Mouse (Mus musculus) heart, adult 2 months (tissue): ENCODE results near the gene Utf1. TPM values are rescaled to one million over a fixed set of nuclear protein-coding genes. Genes with fewer than 3 reads are reported as not detected.

Experiments used
- DNase-seq, 2 experiments: peaks; one replicate each; pipeline ENCODE4 v3.0.0; 2021
- H3K27ac ChIP-seq: fragments of 200-600 bp; 2 replicates; pipeline ENCODE4 v1.8.1; 2022
- H3K27me3 ChIP-seq: fragments of 200-500 bp; 2 replicates; pipeline ENCODE4 v1.6.1; 2012; ENCODE audit warnings: mild to moderate bottlenecking, low read length, inconsistent platforms, mixed read lengths; ENCODE audit not compliant: control insufficient read depth, insufficient read depth
- H3K36me3 ChIP-seq: fragments of 200-500 bp; 2 replicates; pipeline ENCODE4 v1.6.1; 2012; ENCODE audit warnings: low read length, inconsistent platforms; ENCODE audit not compliant: control insufficient read depth, insufficient read depth
- H3K4me1 ChIP-seq: fragments of 200-500 bp; 2 replicates; pipeline ENCODE4 v1.6.1; 2011; ENCODE audit warnings: low read length; ENCODE audit not compliant: control insufficient read depth, insufficient read depth
- H3K4me3 ChIP-seq: fragments of 200-600 bp; 2 replicates; pipeline ENCODE4 v1.8.1; 2022
- H3K79me2 ChIP-seq: fragments of 200-500 bp; replicated peaks from 2 replicates; pipeline ENCODE4 v1.6.1; 2012; ENCODE audit warnings: mild to moderate bottlenecking, inconsistent platforms, low read length, moderate library complexity, mixed read lengths; ENCODE audit not compliant: control insufficient read depth, insufficient read depth
- H3K9ac ChIP-seq: fragments of 200-500 bp; 2 replicates; pipeline ENCODE4 v1.6.1; 2012; ENCODE audit warnings: low read depth, mild to moderate bottlenecking, control low read depth, inconsistent platforms, low read length, mixed read lengths
- CTCF ChIP-seq: fragments of 200-600 bp; IDR thresholded peaks from 2 replicates; pipeline ENCODE4 v1.8.1; 2022; ENCODE audit warnings: antibody characterized with exemption, mild to moderate bottlenecking, moderate library complexity
- EP300 ChIP-seq: fragments of 200-500 bp; IDR thresholded peaks from 2 replicates; pipeline ENCODE4 v1.6.1; 2011; ENCODE audit warnings: low read depth, low read length, control low read depth; ENCODE audit not compliant: insufficient read depth
- POLR2A ChIP-seq: fragments of 200-500 bp; IDR thresholded peaks from 2 replicates; pipeline ENCODE4 v1.6.1; 2011; ENCODE audit warnings: mild to moderate bottlenecking, low read depth, low read length, control low read depth; ENCODE audit not compliant: insufficient read depth
- WGBS: fragments of 180-500 bp; shearing (Covaris S2); methylation state at CpG from one replicate; pipeline ENCODE4 v1.1.7; 2018; 5-methylcytosine and 5-hydroxymethylcytosine counted together
- intact Hi-C: fragments of 180-260 bp; cut with DNase I; formaldehyde crosslinking; loops from one replicate; pipeline ENCODE4 v1.15.1; 2025
- polyA plus RNA-seq: library from polyadenylated mRNA; depleted of rRNA; stranded (reverse); fragments of >200 nt; gene quantifications from 2 replicates; pipeline ENCODE4 v1.2.3, GENCODE M21; 2012
- total RNA-seq, 2 experiments: library from RNA; stranded (reverse); gene quantifications; 2 replicates each; pipeline ENCODE4 v1.2.3; 2021

Utf1 gene
- total and polyA plus RNA-seq, 3 experiments = not detected

DNA sequence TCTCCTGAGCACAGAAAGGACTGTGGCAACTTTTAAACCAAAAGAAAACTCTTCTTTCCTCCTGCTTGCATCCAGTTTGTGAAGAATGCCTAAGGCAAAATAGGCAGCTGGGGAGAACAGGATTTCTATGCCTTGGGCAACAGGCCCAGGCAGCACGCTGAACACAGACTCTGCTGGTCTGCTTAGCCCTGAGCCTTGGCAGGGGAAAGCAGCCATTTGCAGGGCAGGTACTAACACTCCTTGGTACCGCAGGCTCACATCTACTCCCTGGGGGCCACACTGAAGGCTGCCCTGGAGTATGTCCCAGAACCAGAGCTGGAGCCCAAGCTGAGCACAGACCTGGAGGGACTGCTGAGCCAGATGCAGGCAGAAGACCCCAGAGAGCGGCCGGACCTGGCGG is 35.4 kb upstream of the Utf1 start:
- Histone ChIP-seq H3K27ac (no peak overlapping the region), H3K36me3 (no peaks in the 10 kb centered on the region), H3K79me2 (no peaks in the 10 kb centered on the region), H3K27me3 (no peaks in the 10 kb centered on the region), H3K9ac (no peak overlapping the region), H3K4me3 (no peak overlapping the region), H3K4me1 (no peaks in the 10 kb centered on the region)
- intact Hi-C loops = no loop called here
- no peak for DNase-seq
- WGBS = 69% methylated on average over 5 of the region's 5 CpGs
- TF ChIP-seq CTCF = no peak
- no peak for TF ChIP-seq POLR2A
- no peak for TF ChIP-seq EP300

DNA sequence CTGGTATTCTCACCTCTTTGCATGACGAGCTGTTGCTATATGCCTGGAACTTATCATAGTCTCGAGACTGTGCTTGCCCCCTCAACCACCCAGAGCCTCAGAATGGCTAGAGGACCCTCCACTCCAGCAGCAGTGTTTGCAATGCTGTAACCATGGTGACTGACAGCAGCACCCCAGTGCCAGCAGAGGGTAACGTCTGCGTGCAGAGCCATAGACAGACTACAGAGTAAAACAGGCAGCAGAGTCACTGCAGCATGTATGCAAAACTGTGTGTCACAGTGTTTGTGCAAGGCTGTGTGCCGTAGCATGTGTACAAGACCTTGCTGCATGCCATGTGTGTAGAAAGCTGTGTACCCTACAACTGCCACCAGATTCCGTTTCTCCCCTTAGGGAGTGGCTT is 34.1 kb upstream of the Utf1 start:
- TF ChIP-seq CTCF (no peak), EP300 (no peak), POLR2A (no peak)
- Histone ChIP-seq H3K36me3 (no peaks in the 10 kb centered on the region), H3K4me1 (no peaks in the 10 kb centered on the region), H3K4me3 (no peak overlapping the region), H3K27me3 (peaks cover 4% of the 10 kb centered on the region), H3K27ac (no peak overlapping the region), H3K79me2 (no peaks in the 10 kb centered on the region), H3K9ac (no peak overlapping the region)
- 53% methylated on average over 6 of the region's 6 CpGs for WGBS
- DNase-seq = no peak
- intact Hi-C loops = no loop called here

DNA sequence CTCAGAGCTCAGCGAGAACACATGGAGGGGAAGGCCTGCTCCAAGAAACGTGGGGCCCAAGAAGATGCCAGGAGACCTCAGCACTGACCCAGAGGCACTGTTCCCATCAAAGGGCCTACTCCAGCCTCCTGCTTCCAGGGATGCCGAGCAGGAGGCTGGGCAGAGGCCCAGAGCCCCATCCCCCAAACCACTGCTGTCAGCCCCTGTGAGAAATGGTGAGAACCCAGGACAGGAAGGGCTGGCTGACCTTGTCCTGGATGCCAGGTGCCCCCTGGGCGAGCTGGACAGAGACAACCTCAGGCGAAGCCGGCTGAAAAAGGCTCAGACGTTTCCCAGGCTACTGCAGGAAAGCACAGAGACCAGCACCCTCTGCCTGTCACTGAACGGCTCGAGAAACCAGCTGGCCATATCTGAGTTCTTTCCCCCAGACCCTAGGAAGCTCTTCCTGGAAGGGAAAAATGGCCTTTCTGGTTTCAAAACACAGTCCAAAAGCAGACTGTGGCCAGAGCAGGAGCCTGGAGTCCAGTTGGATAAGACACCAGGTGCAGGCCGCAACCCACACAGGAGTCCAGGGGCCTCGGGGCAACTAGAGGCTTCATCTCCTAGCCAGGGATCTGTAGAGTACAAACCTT is 33.3 kb upstream of the Utf1 start:
- no peak for DNase-seq
- no peak overlapping the region for H3K27ac ChIP-seq
- no peaks in the 10 kb centered on the region for H3K4me1 ChIP-seq
- intact Hi-C loops = no loop called here
- no peaks in the 10 kb centered on the region for H3K36me3 ChIP-seq
- 49% methylated on average over 11 of the region's 11 CpGs for WGBS
- H3K79me2 ChIP-seq = no peaks in the 10 kb centered on the region
- peaks cover 4% of the 10 kb centered on the region for H3K27me3 ChIP-seq
- no peak overlapping the region for H3K4me3 ChIP-seq
- no peak for TF ChIP-seq EP300
- TF ChIP-seq CTCF = no peak
- no peak for TF ChIP-seq POLR2A
- no peak overlapping the region for H3K9ac ChIP-seq

DNA sequence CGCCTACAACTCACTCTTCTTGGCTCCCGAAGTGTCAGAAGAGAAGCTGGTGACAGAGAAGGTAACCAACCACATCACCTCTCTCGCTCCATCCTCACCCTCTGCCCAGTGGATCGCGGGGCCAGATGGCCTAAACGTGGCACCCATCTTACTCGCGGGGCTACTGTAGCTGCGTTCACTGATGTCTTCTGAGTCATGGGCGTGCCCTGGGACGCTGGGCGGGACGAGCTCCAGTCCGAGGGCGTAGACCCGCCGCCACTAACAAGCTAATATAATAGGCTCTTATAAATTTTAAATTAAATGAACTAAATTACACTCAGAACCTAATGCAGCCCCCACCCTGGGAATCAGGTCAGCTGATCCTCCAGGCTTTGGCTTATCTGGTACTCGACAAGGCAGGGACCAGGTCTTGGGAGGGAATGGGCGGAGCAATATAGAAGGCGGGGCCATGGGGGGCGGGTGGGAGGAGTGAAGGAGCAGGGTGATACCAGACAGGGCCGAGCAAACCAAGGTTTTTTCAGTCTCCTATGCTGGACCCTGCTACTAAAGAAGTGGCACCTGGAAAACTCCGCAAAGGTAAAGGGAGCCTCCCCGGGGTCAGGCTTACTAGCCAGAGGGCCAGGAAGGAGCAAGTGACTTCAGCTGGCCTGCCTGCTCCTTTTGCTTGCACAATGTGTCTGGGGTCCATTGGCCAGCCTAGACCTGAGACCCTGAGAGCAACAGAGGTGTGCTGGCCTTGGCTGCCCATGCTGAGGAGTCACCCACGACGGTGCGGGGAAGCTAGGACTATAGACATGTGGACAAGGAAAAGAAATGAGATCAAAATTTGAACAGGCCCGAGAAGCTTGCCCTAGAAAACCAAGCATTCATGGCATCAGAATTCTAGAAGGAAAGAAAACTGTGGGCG is 29.2 kb upstream of the Utf1 start:
- Histone ChIP-seq H3K9ac (no peak overlapping the region), H3K36me3 (no peaks in the 10 kb centered on the region)
- whole genome bisulfite sequencing = 11% methylated on average over 29 of the region's 29 CpGs

DNA sequence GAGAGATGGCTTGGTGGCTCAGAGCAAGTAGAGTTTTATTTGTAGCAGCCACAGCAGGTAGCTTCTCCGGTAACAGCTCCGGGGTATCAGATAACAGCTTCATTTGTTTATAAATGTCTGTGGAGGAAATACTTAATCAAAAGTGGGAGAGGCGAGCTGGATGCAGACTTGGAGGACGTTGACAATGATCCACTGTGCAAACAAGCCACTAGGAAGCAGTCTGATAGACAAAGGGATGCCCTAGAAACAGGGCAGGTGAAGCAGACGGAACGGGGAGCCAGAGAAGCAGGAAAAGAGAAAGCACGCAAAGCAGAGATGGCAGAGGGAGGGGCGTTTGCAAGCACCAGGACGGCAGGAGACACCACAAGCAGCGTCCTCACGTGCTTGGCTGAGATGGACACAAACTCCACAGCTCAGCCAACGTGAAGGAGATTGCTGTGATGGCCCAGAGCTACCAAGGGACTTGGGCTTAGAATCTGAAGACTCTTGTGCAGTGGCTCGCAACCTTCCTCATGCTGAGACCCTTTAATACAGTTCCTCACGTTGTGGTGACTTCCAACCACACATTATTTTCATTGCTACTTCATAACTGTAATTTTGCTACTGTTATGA is 27.8 kb upstream of the Utf1 start:
- Histone ChIP-seq H3K4me1 (no peaks in the 10 kb centered on the region), H3K27me3 (peaks cover 7% of the 10 kb centered on the region), H3K36me3 (no peaks in the 10 kb centered on the region), H3K79me2 (no peaks in the 10 kb centered on the region), H3K4me3 (no peak overlapping the region), H3K9ac (no peak overlapping the region), H3K27ac (no peak overlapping the region)
- TF ChIP-seq EP300 (no peak), POLR2A (no peak), CTCF (no peak)
- 7% methylated on average over 14 of the region's 14 CpGs for WGBS
- no peak for DNase-seq
- intact Hi-C loops = no loop called here

More for the DNA sequence above, 29.2 kb upstream of the Utf1 start:
- H3K79me2 ChIP-seq = no peaks in the 10 kb centered on the region
- no peak for TF ChIP-seq POLR2A
- no peak for TF ChIP-seq CTCF
- TF ChIP-seq EP300 = no peak
- H3K27ac ChIP-seq = no peak overlapping the region
- H3K4me1 ChIP-seq = no peaks in the 10 kb centered on the region
- intact Hi-C loops = no loop called here
- DNase-seq = no peak
- H3K27me3 ChIP-seq = peaks cover 7% of the 10 kb centered on the region
- H3K4me3 ChIP-seq = no peak overlapping the region

DNA sequence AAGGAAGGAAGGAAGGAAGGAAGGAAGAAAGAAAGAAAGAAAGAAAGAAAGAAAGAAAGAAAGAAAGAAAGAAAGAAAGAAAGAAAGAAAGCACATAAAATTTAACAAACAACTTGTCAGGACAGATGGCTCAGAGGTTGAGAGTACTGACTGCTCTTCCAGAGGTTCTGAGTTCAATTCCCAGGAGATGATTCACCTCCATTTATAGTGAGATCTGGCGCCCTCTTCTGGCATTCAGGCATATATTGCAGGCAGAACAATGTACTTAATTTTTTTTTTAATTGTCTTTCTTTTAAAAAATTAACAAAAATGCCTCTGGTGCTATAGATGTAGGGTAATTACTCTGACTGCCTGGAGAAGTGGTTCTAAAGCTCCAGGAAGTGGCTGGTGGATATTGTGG is 27.2 kb upstream of the Utf1 start:
- 2% methylated on average over 1 of the region's 1 CpGs for WGBS
- Histone ChIP-seq H3K36me3 (no peaks in the 10 kb centered on the region), H3K27me3 (peaks cover 7% of the 10 kb centered on the region), H3K4me3 (no peak overlapping the region), H3K4me1 (no peaks in the 10 kb centered on the region), H3K9ac (no peak overlapping the region), H3K27ac (no peak overlapping the region), H3K79me2 (no peaks in the 10 kb centered on the region)
- TF ChIP-seq CTCF = peak; percentile 33
- TF ChIP-seq POLR2A = no peak
- intact Hi-C loops = no loop called here
- DNase-seq = no peak
